Mouse (Mus musculus) stomach, embryonic 16.5 days (tissue): ENCODE results near the gene Pik3c2g. TPM values are rescaled to one million over a fixed set of nuclear protein-coding genes. Genes with fewer than 3 reads are reported as not detected.

Experiments
- ATAC-seq: fragments of 200-750 bp; cut with Nextera tagmentation; 2 replicates; pipeline ENCODE4 v1.8.0; 2017; ENCODE audit warnings: moderate number of reproducible peaks, moderate TSS enrichment; ENCODE audit not compliant: insufficient read depth, low FRiP score
- H3K27ac ChIP-seq: fragments of 300-500 bp; sonication (generic); 2 replicates; pipeline ENCODE4 v1.5.1; 2014; ENCODE audit warnings: low read length
- H3K27me3 ChIP-seq: fragments of 300-500 bp; sonication (generic); 2 replicates; pipeline ENCODE4 v1.6.1; 2014; ENCODE audit warnings: low read length, control low read depth, mixed read lengths; ENCODE audit not compliant: control insufficient read depth, insufficient read depth
- H3K36me3 ChIP-seq: fragments of 300-500 bp; sonication (generic); 2 replicates; pipeline ENCODE4 v1.6.1; 2014; ENCODE audit warnings: low read length; ENCODE audit not compliant: control insufficient read depth, insufficient read depth
- H3K4me1 ChIP-seq: fragments of 300-500 bp; sonication (generic); 2 replicates; pipeline ENCODE4 v1.6.1; 2014; ENCODE audit warnings: low read length, control low read depth, mixed read lengths; ENCODE audit not compliant: control insufficient read depth, insufficient read depth
- H3K4me2 ChIP-seq: fragments of 300-500 bp; sonication (generic); 2 replicates; pipeline ENCODE4 v1.6.1; 2014; ENCODE audit warnings: low read depth, low read length, mixed read lengths
- H3K4me3 ChIP-seq: fragments of 300-500 bp; sonication (generic); replicated peaks from 2 replicates; pipeline ENCODE4 v1.5.1; 2014; ENCODE audit warnings: mild to moderate bottlenecking, low read length
- H3K9ac ChIP-seq: fragments of 300-500 bp; sonication (generic); 2 replicates; pipeline ENCODE4 v1.6.1; 2014; ENCODE audit warnings: low read length
- H3K9me3 ChIP-seq: fragments of 300-500 bp; sonication (generic); replicated peaks from 2 replicates; pipeline ENCODE4 v1.6.1; 2016; ENCODE audit warnings: low read length, control low read depth; ENCODE audit not compliant: control insufficient read depth
- WGBS: fragments of 180-500 bp; shearing (Covaris S2); extraction: QIAGEN DNeasy Blood & Tissue Kit; methylation state at CpG from one replicate; pipeline ENCODE4 v1.1.7; 2014; 5-methylcytosine and 5-hydroxymethylcytosine counted together
- polyA plus RNA-seq: library from polyadenylated mRNA; unstranded; fragments of >200 nt; fragmentation: Nextera tagmentation; extraction: Ambion mirVana; gene quantifications from 2 replicates; pipeline ENCODE4 v1.2.1, GENCODE M21; 2015

Pik3c2g gene
- polyA plus RNA-seq, 1 experiment from 2014 or later: 5.5 TPM

GRCm38 (mm10) chr6:139748091-139748771 lies 161.2 kb downstream of the Pik3c2g start:
- H3K9me3 ChIP-seq: peaks cover 4% of the 10 kb centered on the region; the same call in 1 of the 2 replicates
- H3K4me3 ChIP-seq: no peak overlapping the region
- no peaks in the 10 kb centered on the region for H3K27me3 ChIP-seq
- no peak overlapping the region for H3K4me2 ChIP-seq
- no peaks in the 10 kb centered on the region for H3K36me3 ChIP-seq
- H3K27ac ChIP-seq: no peak overlapping the region
- no peaks in the 10 kb centered on the region for H3K4me1 ChIP-seq
- no peak overlapping the region for H3K9ac ChIP-seq
- WGBS: 79% methylated on average over 13 of the region's 13 CpGs
- no peak for ATAC-seq

- Histone ChIP-seq H3K4me1 (no peaks in the 10 kb centered on the region), H3K9me3 (no peaks in the 10 kb centered on the region), H3K36me3 (no peaks in the 10 kb centered on the region), H3K27me3 (no peaks in the 10 kb centered on the region), H3K27ac (no peak overlapping the region), H3K4me3 (no peak overlapping the region), H3K9ac (no peak overlapping the region), H3K4me2 (no peak overlapping the region)
- ATAC-seq: no peak
- 71% methylated on average over 2 of the region's 2 CpGs for WGBS
Measured at GRCm38 (mm10) chr6:139750599-139750998, 163.6 kb downstream of the Pik3c2g start.

GRCm38 (mm10) chr6:139751022-139751421 lies 164.0 kb downstream of the Pik3c2g start:
- WGBS: 26% methylated on average over 3 of the region's 3 CpGs
- no peak overlapping the region for H3K9ac ChIP-seq
- no peaks in the 10 kb centered on the region for H3K27me3 ChIP-seq
- no peaks in the 10 kb centered on the region for H3K9me3 ChIP-seq
- H3K4me3 ChIP-seq: no peak overlapping the region
- H3K4me2 ChIP-seq: no peak overlapping the region
- no peaks in the 10 kb centered on the region for H3K36me3 ChIP-seq
- H3K4me1 ChIP-seq: no peaks in the 10 kb centered on the region
- H3K27ac ChIP-seq: no peak overlapping the region
- no peak for ATAC-seq

GRCm38 (mm10) chr6:139757876-139758275 lies 170.9 kb downstream of the Pik3c2g start:
- WGBS: 80% methylated on average over 8 of the region's 8 CpGs
- H3K27me3 ChIP-seq: no peaks in the 10 kb centered on the region
- ATAC-seq: no peak
- no peaks in the 10 kb centered on the region for H3K36me3 ChIP-seq
- H3K4me3 ChIP-seq: no peak overlapping the region
- no peaks in the 10 kb centered on the region for H3K9me3 ChIP-seq
- H3K4me2 ChIP-seq: no peak overlapping the region
- no peak overlapping the region for H3K27ac ChIP-seq
- H3K9ac ChIP-seq: no peak overlapping the region
- no peaks in the 10 kb centered on the region for H3K4me1 ChIP-seq

- H3K27ac ChIP-seq: no peak overlapping the region
- H3K4me1 ChIP-seq: no peaks in the 10 kb centered on the region
- no peak overlapping the region for H3K4me3 ChIP-seq
- no peaks in the 10 kb centered on the region for H3K27me3 ChIP-seq
- no peak overlapping the region for H3K4me2 ChIP-seq
- H3K9me3 ChIP-seq: no peaks in the 10 kb centered on the region
- no peak overlapping the region for H3K9ac ChIP-seq
- no peak for ATAC-seq
- H3K36me3 ChIP-seq: no peaks in the 10 kb centered on the region
- 46% methylated on average over 4 of the region's 4 CpGs for WGBS
Measured at GRCm38 (mm10) chr6:139760978-139761377, 174.0 kb downstream of the Pik3c2g start.

- no peak overlapping the region for H3K4me2 ChIP-seq
- no peak for ATAC-seq
- 91% methylated on average over 3 of the region's 3 CpGs for WGBS
- no peaks in the 10 kb centered on the region for H3K27me3 ChIP-seq
- no peak overlapping the region for H3K27ac ChIP-seq
- H3K36me3 ChIP-seq: no peaks in the 10 kb centered on the region
- H3K4me3 ChIP-seq: no peak overlapping the region
- H3K4me1 ChIP-seq: no peaks in the 10 kb centered on the region
- H3K9me3 ChIP-seq: no peaks in the 10 kb centered on the region
- no peak overlapping the region for H3K9ac ChIP-seq
Measured at GRCm38 (mm10) chr6:139764398-139764797, 177.4 kb downstream of the Pik3c2g start.

GRCm38 (mm10) chr6:139769744-139770473 lies 182.9 kb downstream of the Pik3c2g start:
- Histone ChIP-seq H3K9me3 (no peaks in the 10 kb centered on the region), H3K27me3 (no peaks in the 10 kb centered on the region), H3K4me3 (no peak overlapping the region), H3K9ac (no peak overlapping the region), H3K4me1 (no peaks in the 10 kb centered on the region), H3K27ac (no peak overlapping the region), H3K4me2 (no peak overlapping the region), H3K36me3 (no peaks in the 10 kb centered on the region)
- no peak for ATAC-seq
- 81% methylated on average over 7 of the region's 7 CpGs for WGBS

- no peak for ATAC-seq
- H3K27me3 ChIP-seq: no peaks in the 10 kb centered on the region
- no peaks in the 10 kb centered on the region for H3K4me1 ChIP-seq
- WGBS: 41% methylated on average over 3 of the region's 3 CpGs
- no peaks in the 10 kb centered on the region for H3K9me3 ChIP-seq
- H3K27ac ChIP-seq: no peak overlapping the region
- H3K9ac ChIP-seq: no peak overlapping the region
- H3K4me2 ChIP-seq: no peak overlapping the region
- H3K4me3 ChIP-seq: no peak overlapping the region
- no peaks in the 10 kb centered on the region for H3K36me3 ChIP-seq
Measured at GRCm38 (mm10) chr6:139770535-139770934, 183.5 kb downstream of the Pik3c2g start.

- no peak for ATAC-seq
- WGBS: 46% methylated on average over 11 of the region's 11 CpGs
- Histone ChIP-seq H3K27ac (no peak overlapping the region), H3K27me3 (no peaks in the 10 kb centered on the region), H3K9ac (no peak overlapping the region), H3K4me2 (no peak overlapping the region), H3K4me3 (no peak overlapping the region), H3K9me3 (no peaks in the 10 kb centered on the region), H3K4me1 (peaks cover 3% of the 10 kb centered on the region; the same call in 1 of the 2 replicates), H3K36me3 (no peaks in the 10 kb centered on the region)
Measured at GRCm38 (mm10) chr6:139777576-139778282, 190.7 kb downstream of the Pik3c2g start.
